Mouse (Mus musculus): ENCODE measurements around the gene Calm2.

DNA sequence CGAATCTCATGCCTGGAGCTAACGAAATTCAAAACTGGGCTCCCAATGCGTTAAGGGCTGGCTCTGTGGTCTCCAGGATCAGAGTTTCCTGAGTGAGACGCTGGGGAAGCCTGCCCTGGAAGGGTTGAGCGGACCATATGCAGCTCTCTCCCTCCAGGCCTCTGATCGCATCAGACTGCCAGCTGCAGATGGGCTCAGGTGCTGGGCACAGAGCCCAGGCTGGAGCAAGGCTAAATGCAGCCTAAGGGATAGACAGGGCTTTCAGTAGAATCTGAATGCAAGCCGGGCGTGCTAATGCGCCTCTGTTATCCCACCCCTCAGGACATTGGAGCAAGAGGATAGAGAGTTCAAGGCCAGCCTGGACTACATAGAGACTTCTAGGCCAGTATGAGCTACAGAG lies 31.8 kb upstream of the Calm2 start:
- TF ChIP-seq POLR2A (IDR thresholded peaks at IDR 0.05; ENCODE audit: low read depth, low read length) (no peak), SMC3 (IDR thresholded peaks at IDR 0.05; ENCODE audit: low read depth, low read length) (no peak), E2F4 (IDR thresholded peaks at IDR 0.05; ENCODE audit: insufficient replicate concordance, low read depth, low read length) (no peak), CTCF (conservative IDR thresholded peaks at IDR 0.05 in 1 of 2, IDR thresholded peaks at IDR 0.05 in 1 of 2; ENCODE audit: low read depth in 2 of 2, low read length in 2 of 2) (no peak), MEF2A (IDR thresholded peaks at IDR 0.05; ENCODE audit: borderline replicate concordance, low read depth, low read length) (no peak)
